Mouse (Mus musculus) C3H10T1/2 (cell line): ENCODE measurements around the gene Vmn2r59. TPM values are rescaled to one million over a fixed set of nuclear protein-coding genes. Genes with fewer than 3 reads are reported as not detected.

Experiments used
- polyA plus RNA-seq, 2 experiments: library from polyadenylated mRNA; unstranded; fragments of >200 nt; fragmentation: generic; extraction: Trizol; gene quantifications; one replicate each; pipeline ENCODE4 v1.2.1; 2012; ENCODE audit warnings: missing spikeins in 2 of 2

Gene Vmn2r59
- polyA plus RNA-seq: not detected

GRCm38 (mm10) chr7:42058923-42059322 lies at the start of gene Vmn2r59:
Gene Vmn2r59, minus strand, starts transcription at chr7:42059023.

DNA sequence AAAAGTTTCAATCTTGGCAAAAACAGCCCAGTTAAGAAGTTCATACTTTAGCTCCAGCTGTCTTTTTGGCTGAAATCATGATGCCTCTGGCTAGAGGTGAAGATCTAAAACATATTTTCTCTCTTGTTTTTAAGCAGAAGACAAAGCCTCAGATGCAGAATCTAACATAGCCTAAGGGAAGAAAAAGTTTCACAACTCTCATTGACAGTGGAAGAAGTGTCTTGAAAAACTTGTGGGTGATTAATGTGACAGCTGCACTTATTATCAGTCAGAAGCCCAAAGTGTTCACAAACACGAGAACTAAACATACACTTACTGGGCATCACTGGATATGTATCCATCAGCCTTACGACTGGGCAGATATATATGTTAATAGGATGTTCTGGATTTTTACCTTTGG lies 48.6 kb upstream of the Vmn2r59 start, which contains the start of gene Vmn2r60:
Gene Vmn2r60 (plus strand): TSS at position 301 of the 400 bp plus-strand sequence.

Other genes starting within 250 kb of the Vmn2r59 start
- not detected for gene Vmn2r58, start 186.3 kb downstream of the Vmn2r59 start, polyA plus RNA-seq
- gene Vmn2r60, start 48.7 kb upstream of the Vmn2r59 start, polyA plus RNA-seq: under 1 TPM in 1 of 2 experiments, not detected in 1; under 0.01 TPM
- gene Vmn2r61, start 201.0 kb upstream of the Vmn2r59 start, polyA plus RNA-seq: not detected